Mouse (Mus musculus): ENCODE results near the gene Myo5c. TPM values are rescaled to one million over a fixed set of nuclear protein-coding genes. Genes with fewer than 3 reads are reported as not detected.

Myo5c gene
- 0.64 TPM for total RNA-seq (2023)

DNA sequence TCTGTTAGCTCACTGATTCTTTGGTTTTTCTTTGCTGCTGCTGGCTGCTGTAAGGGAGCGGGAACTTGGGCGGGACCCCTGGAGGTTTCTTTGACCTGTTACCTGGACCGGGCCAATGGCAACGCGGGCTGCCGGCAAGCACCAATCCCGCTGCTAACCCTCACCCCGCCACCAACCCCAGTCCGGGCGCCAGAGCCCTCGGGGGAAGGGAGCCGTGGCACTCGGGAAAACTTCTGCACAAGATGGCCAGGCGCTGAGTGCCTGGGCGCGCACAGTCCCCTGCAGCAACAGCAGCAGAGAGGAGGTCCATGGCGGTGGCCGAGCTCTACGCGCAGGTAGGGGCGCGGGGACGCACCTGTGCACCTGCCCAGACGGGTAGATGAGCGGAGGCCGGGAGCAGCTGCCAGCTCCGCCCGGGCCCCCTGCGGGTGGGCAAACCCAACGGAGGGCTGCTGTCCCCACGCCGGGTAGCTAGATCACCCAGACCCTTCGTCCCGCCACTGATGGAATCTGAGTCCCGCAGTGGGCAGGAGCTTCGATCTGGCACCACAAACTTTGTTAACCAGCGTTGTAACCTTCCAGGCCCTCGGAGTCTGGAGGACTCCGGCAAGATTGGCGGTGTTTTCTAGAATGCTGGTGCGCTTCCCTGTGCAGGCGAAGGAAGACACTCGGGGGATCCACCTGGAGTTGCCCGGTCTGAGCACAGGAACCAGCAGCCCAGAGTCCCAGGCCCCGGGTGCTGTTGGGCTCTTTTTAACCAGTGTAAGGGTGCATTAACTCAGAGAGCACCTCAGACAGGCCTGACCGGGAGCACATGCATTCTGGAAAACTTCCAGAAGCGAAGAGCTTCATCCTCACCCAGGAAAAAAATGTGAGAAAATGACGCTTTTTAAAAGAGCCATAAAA, at the start of gene Myo5c:
Myo5c (plus strand) TSS at position 180 of the 906 bp plus-strand sequence.

DNA sequence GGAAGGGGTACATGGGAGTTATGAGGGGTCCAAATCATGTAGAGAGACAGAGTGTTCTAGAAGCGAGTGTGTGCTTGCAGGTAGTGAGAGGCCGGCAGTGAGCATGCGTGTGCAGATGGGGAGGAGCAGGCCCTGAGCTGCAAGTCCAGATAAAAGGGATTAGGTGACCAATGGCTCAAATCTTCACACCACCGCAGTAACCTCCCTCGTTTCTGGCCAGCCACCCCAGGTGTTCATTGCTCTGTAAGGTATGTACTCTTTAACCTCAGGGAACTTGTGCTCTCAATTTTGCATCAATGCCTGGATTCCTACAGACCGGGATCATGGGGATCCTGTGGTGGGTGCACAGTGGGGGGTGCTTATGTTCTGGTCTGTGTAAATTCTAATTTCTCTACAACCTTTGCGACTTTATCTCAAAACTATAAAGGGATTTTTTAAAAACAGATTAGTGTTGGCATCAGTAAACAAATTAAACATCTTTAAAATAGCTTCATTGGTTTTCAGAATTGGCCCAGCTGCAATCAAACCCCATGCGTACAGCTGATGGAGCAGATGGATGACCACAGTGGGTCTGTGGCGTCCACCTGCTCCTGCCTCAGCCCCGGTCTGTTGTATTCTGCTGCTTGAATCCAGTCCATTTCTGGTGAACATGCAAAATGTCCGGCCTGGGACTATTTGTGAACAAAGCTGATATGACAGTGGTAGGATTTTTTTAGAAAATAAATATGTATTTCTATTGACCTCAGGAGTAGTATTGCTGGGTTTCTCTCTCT, 74.5 kb downstream of the Myo5c start, which contains the start of gene Gnb5:
Gnb5 (plus strand) TSS at position 163 of the 773 bp plus-strand sequence.

GRCm38 (mm10) chr9:75347458-75347857, 115.6 kb downstream of the Myo5c start, which contains the start of gene Bcl2l10:
Bcl2l10 (plus strand) TSS chr9:75347758.

Other genes with a start within 250 kb of the Myo5c start
- gene Arpp19, start 194.4 kb upstream of the Myo5c start, total RNA-seq (2023): 101 TPM
- 33.7 TPM for gene Myo5a, start 161.0 kb upstream of the Myo5c start, total RNA-seq (2023)
- gene Gnb5, start 74.3 kb downstream of the Myo5c start, total RNA-seq (2023): 2.7 TPM
- gene Bcl2l10, start 115.7 kb downstream of the Myo5c start, total RNA-seq (2023): not detected
- 53.2 TPM for gene Mapk6, start 178.0 kb downstream of the Myo5c start, total RNA-seq (2023)
- gene Leo1, start 209.5 kb downstream of the Myo5c start, total RNA-seq (2023): 17.8 TPM